8 mouse cellular contexts compared by ENCODE assay signal in genomic region chr19:44734682-44735081, GRCm38 (mm10). TPM values are rescaled to one million over a fixed set of nuclear protein-coding genes. Genes with fewer than 3 reads are reported as not detected.
DNase-seq lines count a peak whose midpoint lies in the region; ATAC-seq and TF ChIP-seq lines count a peak whose summit lies in the region.
"Had no signal": no experiment of that assay in that cellular context is flagged by ENCODE, and none has a peak within 500 bp of the region (broad histone marks: within the 10 kb centered on the region; RNA-seq: fewer than 3 reads in every experiment).

No protein-coding gene starts in this region.

- WGBS in stomach, embryonic 15.5 days: under 1% methylated on average over 33 of the region's 33 CpGs
- under 1% methylated on average over 33 of the region's 33 CpGs for WGBS in stomach, postnatal 0 days
- WGBS in hindbrain, embryonic 15.5 days: under 1% methylated on average over 33 of the region's 33 CpGs
- WGBS in limb, embryonic 14.5 days: 1% methylated on average over 33 of the region's 33 CpGs

- H3K27ac ChIP-seq in stomach, embryonic 15.5 days: no peak overlapping the region
- H3K27ac ChIP-seq in stomach, postnatal 0 days (replicated peaks): no peak overlapping the region
- no peak overlapping the region for H3K27ac ChIP-seq in hindbrain, embryonic 15.5 days (replicated peaks)
- no peak overlapping the region for H3K27ac ChIP-seq in limb, embryonic 14.5 days (replicated peaks; ENCODE audit: low read depth, low read length)

- peaks cover 94% of the 10 kb centered on the region for H3K27me3 ChIP-seq in stomach, embryonic 15.5 days (replicated peaks)
- peaks cover 17% of the 10 kb centered on the region; the same call in 1 of the 2 replicates for H3K27me3 ChIP-seq in stomach, postnatal 0 days (ENCODE audit: control insufficient read depth, insufficient read depth, low read length)
- H3K27me3 ChIP-seq in hindbrain, embryonic 15.5 days: peaks cover 91% of the 10 kb centered on the region
- peaks cover 82% of the 10 kb centered on the region for H3K27me3 ChIP-seq in limb, embryonic 14.5 days (ENCODE audit: control insufficient read depth, insufficient read depth, low read length)

- peak overlapping the region; percentile 19; the same call in 1 of the 2 replicates for H3K4me2 ChIP-seq in stomach, embryonic 15.5 days
- H3K4me2 ChIP-seq in stomach, postnatal 0 days (replicated peaks; ENCODE audit: low read depth): no peak overlapping the region
- peak overlapping the region; percentile 57 for H3K4me2 ChIP-seq in hindbrain, embryonic 15.5 days
- no peak overlapping the region for H3K4me2 ChIP-seq in limb, embryonic 14.5 days (replicated peaks; ENCODE audit: low read depth, low read length, severe bottlenecking)

- H3K36me3 ChIP-seq in stomach, embryonic 15.5 days: no peaks in the 10 kb centered on the region
- H3K36me3 ChIP-seq in stomach, postnatal 0 days (ENCODE audit: control insufficient read depth, insufficient read depth, low read length): no peaks in the 10 kb centered on the region
- no peaks in the 10 kb centered on the region for H3K36me3 ChIP-seq in hindbrain, embryonic 15.5 days
- no peaks in the 10 kb centered on the region for H3K36me3 ChIP-seq in limb, embryonic 14.5 days (ENCODE audit: control insufficient read depth, insufficient read depth, low read length)

- ATAC-seq in stomach, embryonic 15.5 days (ENCODE audit: insufficient read depth, low FRiP score, low read depth): no peak
- ATAC-seq in stomach, postnatal 0 days (ENCODE audit: low FRiP score, low TSS enrichment): no peak
- no peak for ATAC-seq in hindbrain, embryonic 15.5 days (ENCODE audit: low FRiP score, low read depth)
- no peak for ATAC-seq in limb, embryonic 14.5 days (ENCODE audit: low FRiP score, low read depth)

- H3K9me3 ChIP-seq in stomach, embryonic 15.5 days: no peaks in the 10 kb centered on the region
- no peaks in the 10 kb centered on the region for H3K9me3 ChIP-seq in stomach, postnatal 0 days (ENCODE audit: control insufficient read depth, low read length)
- H3K9me3 ChIP-seq in hindbrain, embryonic 15.5 days: no peaks in the 10 kb centered on the region
- no peaks in the 10 kb centered on the region for H3K9me3 ChIP-seq in limb, embryonic 14.5 days (ENCODE audit: control insufficient read depth, low read length)

- no peak for TF ChIP-seq POLR2A in limb, embryonic 14.5 days (IDR thresholded peaks at IDR 0.05; ENCODE audit: borderline replicate concordance, extremely low read depth, insufficient read depth, insufficient read length)

- no peak for TF ChIP-seq CTCF in stomach, postnatal 0 days (IDR thresholded peaks at IDR 0.05; ENCODE audit: low read depth)

- no peak for DNase-seq in stomach, postnatal 0 days (ENCODE audit: low spot score)
- no peak for DNase-seq in limb, embryonic 14.5 days (ENCODE audit: low spot score)
- no peak for DNase-seq in frontal cortex, postnatal 10 days (ENCODE audit: low spot score in 2 of 2)
- DNase-seq in cerebellum, postnatal 25 days: no peak
- no peak for DNase-seq in Muller cell, postnatal 12 days (ENCODE audit: inconsistent ontology term)
- DNase-seq: layer of hippocampus, adult 9-11 months had no signal

- no peaks in the 10 kb centered on the region for H3K4me1 ChIP-seq in stomach, embryonic 15.5 days
- no peaks in the 10 kb centered on the region for H3K4me1 ChIP-seq in stomach, postnatal 0 days (replicated peaks; ENCODE audit: control insufficient read depth, insufficient read depth)
- H3K4me1 ChIP-seq in hindbrain, embryonic 15.5 days (replicated peaks): peaks cover 18% of the 10 kb centered on the region
- no peaks in the 10 kb centered on the region for H3K4me1 ChIP-seq in limb, embryonic 14.5 days (ENCODE audit: control insufficient read depth, insufficient read depth, low read length)

- no peak for TF ChIP-seq EP300 in stomach, postnatal 0 days (optimal IDR thresholded peaks at IDR 0.05)

- peak overlapping the region; percentile 17 for H3K4me3 ChIP-seq in stomach, embryonic 15.5 days (replicated peaks)
- no peak overlapping the region for H3K4me3 ChIP-seq in stomach, postnatal 0 days (ENCODE audit: low read depth, low read length)
- H3K4me3 ChIP-seq in hindbrain, embryonic 15.5 days: peak overlapping the region; percentile 33
- H3K4me3 ChIP-seq in limb, embryonic 14.5 days (replicated peaks; ENCODE audit: low read length): 0 out of 2 replicates have a peak overlapping the region, but pooled peaks have one; percentile 10

- H3K9ac ChIP-seq in stomach, embryonic 15.5 days: no peak overlapping the region
- no peak overlapping the region for H3K9ac ChIP-seq in stomach, postnatal 0 days (ENCODE audit: low read length)
- peak overlapping the region; percentile 27; the same call in 1 of the 2 replicates for H3K9ac ChIP-seq in hindbrain, embryonic 15.5 days
- H3K9ac ChIP-seq in limb, embryonic 14.5 days (ENCODE audit: low read depth, low read length, severe bottlenecking): no peak overlapping the region

RNA-seq across cellular contexts. Expression of gene Pax2, which starts 21.2 kb away (rescaled TPM):
- polyA plus RNA-seq in stomach, embryonic 15.5 days (2015; fragmentation: Nextera tagmentation; extraction: Ambion mirVana): 0.08 TPM in 1 of 2 replicates, not detected in the other
- polyA plus RNA-seq in stomach, postnatal 0 days (2015; fragmentation: Nextera tagmentation; extraction: Ambion mirVana): 0.05 TPM in 1 of 2 replicates, not detected in the other
- 12.3 and 15.5 TPM in 2 replicates for polyA plus RNA-seq in hindbrain, embryonic 15.5 days (2015; fragmentation: Nextera tagmentation; extraction: Ambion mirVana)
- 0.05 and 0.10 TPM in 2 replicates for polyA plus RNA-seq in limb, embryonic 14.5 days (2012; rRNA removed)
- polyA plus RNA-seq in limb, embryonic 14.5 days (2014; fragmentation: Nextera tagmentation; extraction: Ambion mirVana): not detected in 2 replicates

Comparison
In these comparisons a context has a peak if more than half of its experiments do, and no peak if none do; other contexts are left out.
1. H3K4me2 ChIP-seq: peak in stomach, embryonic 15.5 days (single experiment) and hindbrain, embryonic 15.5 days (single experiment); none in stomach, postnatal 0 days (single experiment) and limb, embryonic 14.5 days (single experiment).
2. RNA of gene Pax2, which starts 21.2 kb away (polyA plus RNA-seq): 12.3 to 15.5 TPM in hindbrain, embryonic 15.5 days; 0.05 to 0.10 TPM in limb, embryonic 14.5 days, 0.08 TPM in stomach, embryonic 15.5 days and 0.05 TPM in stomach, postnatal 0 days; every median in the first group is over 10 times any median in the second.